Mouse (Mus musculus) adrenal gland, adult 8-10 months (tissue): ENCODE results near the gene Syt17. TPM values are rescaled to one million over a fixed set of nuclear protein-coding genes. Genes with fewer than 3 reads are reported as not detected.
A peak's percentile ranks its signal among the peaks of the same experiment; 100 is the strongest.

Source experiments
- DNase-seq: peaks from one replicate; pipeline ENCODE4 v3.0.0; 2022
- total RNA-seq, 4 experiments: library from RNA; stranded (reverse); gene quantifications; 2 replicates each; pipeline ENCODE4 v1.2.4; 2022

Gene Syt17
- total RNA-seq, 4 experiments from 2014 or later = 5.7 to 12.3 (median 8.6) TPM

GRCm38 (mm10) chr7:118462818-118463762 lies 15.1 kb upstream of the Syt17 start:
- DNase-seq = no peak

DNA sequence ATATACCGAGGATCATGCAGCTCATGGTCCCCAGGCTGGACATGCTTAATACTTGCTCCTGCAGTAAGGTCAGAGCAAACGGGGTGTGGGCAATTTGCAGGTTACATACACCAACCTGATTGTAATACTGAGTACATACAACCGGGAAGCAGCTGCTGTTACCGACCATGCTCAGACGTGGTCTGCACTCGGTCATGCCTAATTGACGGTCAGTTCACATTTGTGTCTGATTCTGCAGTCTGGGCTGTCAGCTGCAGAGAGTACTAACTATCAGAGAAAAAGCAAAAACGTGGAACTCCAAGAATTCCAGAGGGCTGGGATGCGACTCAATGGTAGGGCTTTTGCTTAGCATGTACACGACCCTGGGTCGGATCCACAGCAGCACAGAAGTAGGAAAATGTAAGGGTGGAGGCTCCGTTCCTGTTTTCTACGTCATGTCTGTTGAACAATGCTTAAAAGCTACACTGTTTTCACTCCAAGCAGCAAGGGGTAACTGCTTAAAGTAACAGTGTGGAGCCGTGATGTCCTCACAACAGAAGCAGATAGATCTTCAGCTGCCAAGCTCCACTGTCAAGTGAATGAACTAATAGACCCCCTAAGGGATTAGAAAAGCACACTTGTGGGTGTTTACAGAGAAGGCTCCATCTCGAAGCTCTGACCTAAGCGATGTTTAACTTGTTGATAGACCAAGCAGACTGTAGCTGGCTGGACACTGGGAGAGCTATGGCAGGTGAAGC lies 13.5 kb upstream of the Syt17 start:
- no peak for DNase-seq

DNA sequence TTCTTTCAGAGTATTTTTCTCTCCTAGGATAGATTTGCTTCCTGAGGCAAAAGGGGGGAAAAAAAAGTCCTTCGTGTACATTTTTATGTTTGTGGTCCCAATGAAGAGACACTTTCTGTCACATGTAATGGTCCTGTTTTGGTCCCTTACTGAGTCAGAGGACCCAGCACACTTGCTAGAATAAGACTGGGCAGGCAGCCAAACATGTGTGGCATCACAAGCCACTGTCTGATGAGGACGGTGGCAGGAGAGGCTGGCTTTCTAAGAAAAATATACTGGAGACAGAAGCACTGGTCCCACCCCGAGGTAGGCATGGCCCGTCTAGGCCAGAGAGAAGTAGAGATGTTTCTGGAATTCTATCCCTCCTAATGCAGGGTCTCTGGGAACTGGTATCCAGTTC lies 5.7 kb upstream of the Syt17 start:
- DNase-seq = no peak

DNA sequence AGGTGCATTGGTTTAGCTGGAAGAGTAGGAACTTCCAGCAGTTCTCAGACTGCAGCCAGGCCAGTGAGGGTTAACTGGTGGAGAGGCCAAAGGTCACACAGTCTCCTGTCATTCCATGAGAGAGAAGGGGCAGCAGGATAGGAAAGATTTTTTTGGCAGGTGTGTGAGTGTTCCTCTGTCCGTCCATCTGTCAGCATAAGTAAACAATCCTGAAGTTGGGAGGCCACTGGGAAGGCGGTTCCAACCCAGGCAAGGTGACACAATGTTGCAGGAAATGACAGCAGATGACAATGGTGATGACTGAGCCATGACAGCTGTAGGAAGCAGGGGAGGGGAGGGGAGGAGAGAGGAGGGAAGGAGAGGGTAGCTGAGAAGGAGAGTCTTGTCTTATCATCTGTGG lies 4.9 kb upstream of the Syt17 start:
- DNase-seq = no peak

- DNase-seq = no peak
These were observed 510 bp downstream of the Syt17 start for GRCm38 (mm10) chr7:118447291-118448133.

- DNase-seq = no peak
These were observed 4.0 kb downstream of the Syt17 start for GRCm38 (mm10) chr7:118443895-118444485.

GRCm38 (mm10) chr7:118443371-118443770 lies 4.7 kb downstream of the Syt17 start:
- DNase-seq = no peak

DNA sequence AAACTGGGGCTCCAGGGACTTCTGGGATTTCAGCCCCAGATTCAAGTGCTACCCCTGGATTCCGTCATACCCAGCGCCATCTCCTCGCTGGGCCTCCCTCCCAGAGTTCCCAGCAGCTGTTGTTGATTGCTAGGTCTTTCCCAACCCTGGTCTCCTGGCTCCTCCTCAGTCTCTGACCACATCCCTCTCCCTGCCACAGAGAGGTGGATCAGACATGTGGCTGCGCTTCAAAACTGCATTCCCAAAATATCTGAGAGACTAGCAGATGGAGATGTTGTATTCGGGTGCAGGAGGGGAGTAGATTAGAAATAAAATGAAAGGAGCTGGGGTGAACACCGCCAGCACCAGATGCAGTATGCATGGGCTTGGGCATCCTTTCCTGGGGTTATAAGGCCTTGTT lies 6.5 kb downstream of the Syt17 start:
- no peak for DNase-seq

DNA sequence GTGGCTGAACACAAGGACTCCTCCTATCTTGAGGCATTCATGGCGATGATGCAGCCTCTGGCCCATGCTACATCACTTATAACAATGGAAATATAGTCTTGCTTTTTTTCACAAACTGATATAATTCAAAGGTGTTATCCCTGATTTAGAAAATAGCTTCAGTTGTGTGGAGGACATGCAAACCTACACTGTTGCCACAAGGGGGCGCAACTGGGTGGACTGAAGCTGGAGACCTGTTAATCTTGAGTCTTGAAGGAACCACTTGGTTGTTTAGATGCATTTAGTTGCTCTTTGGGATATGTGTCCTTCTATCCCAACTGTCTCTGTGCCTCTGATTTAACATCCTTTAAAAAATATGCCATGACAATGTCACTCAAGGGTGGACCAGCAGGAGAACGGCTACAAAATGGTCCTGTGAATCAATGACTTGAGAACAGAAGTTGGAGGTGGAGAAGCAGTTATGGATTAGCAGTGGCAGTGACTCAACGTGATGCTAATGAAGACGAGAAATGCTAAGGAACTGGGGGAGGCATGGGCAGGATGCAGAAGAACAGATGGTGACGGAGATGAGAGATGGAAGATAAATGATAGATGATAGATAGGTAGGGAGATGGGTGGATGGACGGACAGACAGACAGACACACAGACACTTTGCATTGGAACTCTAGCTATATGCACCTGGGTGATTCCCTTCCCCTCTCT lies 10.8 kb downstream of the Syt17 start:
- no peak for DNase-seq

- no peak for DNase-seq
These were observed 19.1 kb downstream of the Syt17 start for GRCm38 (mm10) chr7:118428937-118429336.

GRCm38 (mm10) chr7:118419491-118420180 lies 28.4 kb downstream of the Syt17 start:
- DNase-seq = no peak

- DNase-seq = no peak
These were observed 33.8 kb downstream of the Syt17 start for GRCm38 (mm10) chr7:118414183-118414582.

DNA sequence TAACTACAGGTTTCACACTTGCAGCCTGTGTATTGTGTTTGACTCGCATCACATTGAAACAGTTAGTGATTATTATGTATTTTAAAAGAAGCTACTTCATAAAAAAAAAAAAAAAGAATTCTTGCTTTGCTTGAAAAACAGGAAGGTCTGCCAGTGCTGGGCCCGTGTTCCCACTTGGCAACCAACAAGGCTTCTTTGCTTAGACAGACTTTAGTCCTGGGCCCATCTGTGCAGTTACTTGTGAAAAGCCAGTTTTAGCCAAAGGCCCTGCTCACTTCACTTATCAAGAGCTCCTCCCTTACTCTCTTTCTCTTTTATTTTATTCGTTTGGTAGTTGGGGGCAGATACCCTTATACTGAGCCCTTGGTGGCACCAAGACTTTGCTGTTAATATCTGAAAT lies 36.1 kb downstream of the Syt17 start:
- no peak for DNase-seq

- DNase-seq = no peak
These were observed 38.6 kb downstream of the Syt17 start for GRCm38 (mm10) chr7:118409421-118409820.

DNA sequence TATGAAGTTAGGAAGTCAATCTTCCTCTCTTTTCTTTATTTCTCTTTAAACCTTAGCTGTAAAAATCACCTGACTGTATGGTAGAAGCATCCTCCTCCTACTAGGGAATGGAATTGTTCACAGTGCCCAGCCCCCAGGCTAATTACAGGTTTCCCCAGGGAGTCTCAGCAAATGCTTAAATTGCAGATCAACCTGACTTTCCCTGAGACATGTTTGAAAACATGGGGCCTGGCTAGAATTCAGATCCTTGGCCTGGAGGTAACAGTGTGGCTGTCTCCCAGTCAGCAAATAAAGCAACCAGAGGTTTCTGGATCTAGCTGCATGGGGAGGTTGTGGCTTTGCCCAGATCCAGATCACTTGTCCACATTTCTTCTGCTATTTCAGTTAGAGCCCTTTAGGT lies 42.8 kb downstream of the Syt17 start:
- DNase-seq = no peak

GRCm38 (mm10) chr7:118402576-118403022 lies 45.4 kb downstream of the Syt17 start:
- peak; percentile 9 for DNase-seq

- no peak for DNase-seq
These were observed 46.1 kb downstream of the Syt17 start for GRCm38 (mm10) chr7:118401949-118402348.

- no peak for DNase-seq
These were observed 48.3 kb downstream of the Syt17 start for GRCm38 (mm10) chr7:118399764-118400163.

DNA sequence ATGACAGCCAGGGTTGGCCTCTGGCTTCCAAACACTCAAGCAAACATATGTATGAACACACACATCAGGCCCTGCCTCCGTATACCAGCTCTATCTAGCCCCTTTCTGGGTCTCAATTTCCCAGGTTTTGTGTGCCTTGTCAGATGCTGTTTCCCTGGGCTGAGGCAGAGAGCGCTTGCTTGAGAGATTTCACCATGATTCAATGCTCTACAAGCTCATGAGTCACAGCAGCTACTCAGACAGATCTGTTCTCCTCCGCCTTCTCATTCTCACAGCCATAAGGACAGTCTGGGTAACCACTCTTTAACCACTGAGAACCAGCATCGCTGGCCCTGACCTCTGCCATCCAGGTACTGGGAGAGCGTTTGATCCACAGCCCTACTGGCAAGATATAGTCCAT lies 57.3 kb downstream of the Syt17 start:
- no peak for DNase-seq

- no peak for DNase-seq
These were observed 67.0 kb downstream of the Syt17 start for GRCm38 (mm10) chr7:118380996-118381395.

DNA sequence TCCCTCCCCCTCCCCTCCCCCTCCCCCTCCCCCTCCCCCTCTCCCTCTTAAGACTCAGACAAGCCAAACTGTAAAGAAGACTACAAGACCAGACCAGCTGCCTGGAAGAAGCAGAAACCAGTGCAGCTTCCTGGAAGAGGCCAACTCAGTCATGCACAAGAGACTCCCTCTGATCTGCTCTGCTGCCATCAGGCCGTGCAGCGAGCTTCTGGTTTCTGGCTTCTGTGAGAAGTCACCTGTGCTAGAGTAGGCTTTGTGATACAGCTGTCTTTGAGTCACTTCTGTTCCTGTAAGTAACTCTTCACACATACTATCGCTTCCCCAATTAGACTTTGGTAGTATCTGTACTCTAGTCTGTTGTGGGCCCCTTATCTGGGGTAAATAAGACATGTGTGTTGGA lies 68.0 kb downstream of the Syt17 start:
- DNase-seq = no peak
